In genomic region chr12:108275508-108275890, GRCm38 (mm10) we compare ENCODE assay signal across 8 mouse cellular contexts. TPM values are rescaled to one million over a fixed set of nuclear protein-coding genes. Genes with fewer than 3 reads are reported as not detected.
DNase-seq lines count a peak whose midpoint lies in the region; ATAC-seq and TF ChIP-seq lines count a peak whose summit lies in the region.

No protein-coding gene starts in this region.

- no peaks in the 10 kb centered on the region for H3K36me3 ChIP-seq in hindbrain, embryonic 11.5 days (ENCODE audit: control insufficient read depth, insufficient read depth, low read length)
- no peaks in the 10 kb centered on the region for H3K36me3 ChIP-seq in lung, embryonic 16.5 days (ENCODE audit: control insufficient read depth, insufficient read depth, low read length)
- no peaks in the 10 kb centered on the region for H3K36me3 ChIP-seq in thymus, adult 2 months (ENCODE audit: control insufficient read depth, insufficient read depth, low read length)

- peaks cover 31% of the 10 kb centered on the region for H3K4me1 ChIP-seq in hindbrain, embryonic 11.5 days (replicated peaks; ENCODE audit: control insufficient read depth, insufficient read depth, low read length)
- H3K4me1 ChIP-seq in lung, embryonic 16.5 days (replicated peaks; ENCODE audit: control insufficient read depth, insufficient read depth, low read length): peaks cover 52% of the 10 kb centered on the region
- peaks cover 30% of the 10 kb centered on the region for H3K4me1 ChIP-seq in thymus, adult 2 months (replicated peaks; ENCODE audit: control insufficient read depth, insufficient read depth, low read length)

- 2% methylated on average over 13 of the region's 37 CpGs for WGBS in hindbrain, embryonic 11.5 days
- 2% methylated on average over 30 of the region's 37 CpGs for WGBS in lung, embryonic 16.5 days
- WGBS in thymus, adult 2 months: 1% methylated on average over 37 of the region's 37 CpGs

- H3K4me3 ChIP-seq in hindbrain, embryonic 11.5 days (ENCODE audit: low read depth, low read length): peak overlapping the region; percentile 88
- peak overlapping the region; percentile 68 for H3K4me3 ChIP-seq in lung, embryonic 16.5 days (ENCODE audit: low read length)
- peak overlapping the region; percentile 56 for H3K4me3 ChIP-seq in thymus, adult 2 months (ENCODE audit: control insufficient read depth, insufficient read depth, low read length)

- DNase-seq in NIH3T3 (ENCODE audit: low read depth): peak; percentile 99
- peak; percentile 99 for DNase-seq in cerebellum, adult 9-10 months
- peak; percentile 96 to 98 for DNase-seq in frontal cortex, postnatal 10 days (ENCODE audit: low spot score in 2 of 2)
- peak; percentile 99 for DNase-seq in hindbrain, embryonic 11.5 days (ENCODE audit: low spot score)
- DNase-seq in layer of hippocampus, adult 9-11 months: peak; percentile 97
- DNase-seq in ovary, adult 18-20 months (ENCODE audit: low spot score): peak; percentile 97
- peak; percentile 98 for DNase-seq in thymus, adult 2 months

- H3K27ac ChIP-seq in hindbrain, embryonic 11.5 days (ENCODE audit: low read depth, low read length): peak overlapping the region; percentile 97
- H3K27ac ChIP-seq in lung, embryonic 16.5 days (ENCODE audit: low read length): peak overlapping the region; percentile 77
- no peak overlapping the region for H3K27ac ChIP-seq in thymus, adult 2 months (ENCODE audit: control insufficient read depth, insufficient read depth, low read length)

- H3K9me3 ChIP-seq in hindbrain, embryonic 11.5 days (ENCODE audit: control insufficient read depth, low read length): no peaks in the 10 kb centered on the region
- H3K9me3 ChIP-seq in lung, embryonic 16.5 days (ENCODE audit: control insufficient read depth, low read length): no peaks in the 10 kb centered on the region

- TF ChIP-seq CTCF in thymus, adult 2 months (IDR thresholded peaks at IDR 0.05; ENCODE audit: borderline replicate concordance, control insufficient read depth, extremely low read depth, insufficient read depth, low read length, poor library complexity): peak; percentile 27; the same call in 1 of the 2 replicates

- peak overlapping the region; percentile 84 for H3K9ac ChIP-seq in hindbrain, embryonic 11.5 days (ENCODE audit: low read depth, low read length)
- H3K9ac ChIP-seq in lung, embryonic 16.5 days (ENCODE audit: low read length): peak overlapping the region; percentile 77

- 0 out of 2 replicates have a peak, but pooled peaks have one; percentile 27 for TF ChIP-seq POLR2A in thymus, adult 2 months (IDR thresholded peaks at IDR 0.05; ENCODE audit: control insufficient read depth, extremely low read depth, insufficient read depth, low read length, poor library complexity)

- ATAC-seq in hindbrain, embryonic 11.5 days (ENCODE audit: low FRiP score): peak; percentile 96
- ATAC-seq in lung, embryonic 16.5 days (ENCODE audit: low read depth): peak; percentile 96

- H3K27me3 ChIP-seq in hindbrain, embryonic 11.5 days (ENCODE audit: control insufficient read depth, insufficient read depth, low read length): no peaks in the 10 kb centered on the region
- peaks cover 2% of the 10 kb centered on the region; the same call in 1 of the 2 replicates for H3K27me3 ChIP-seq in lung, embryonic 16.5 days (ENCODE audit: control insufficient read depth, insufficient read depth, low read depth, low read length)
- no peaks in the 10 kb centered on the region for H3K27me3 ChIP-seq in thymus, adult 2 months (ENCODE audit: control insufficient read depth, insufficient read depth, low read length)

- peak overlapping the region; percentile 93 for H3K4me2 ChIP-seq in hindbrain, embryonic 11.5 days (replicated peaks; ENCODE audit: low read depth, low read length)
- peak overlapping the region; percentile 93 for H3K4me2 ChIP-seq in lung, embryonic 16.5 days (ENCODE audit: low read depth, low read length)

RNA-seq across cellular contexts. Expression of gene Ccdc85c, which starts 0.3 kb away (rescaled TPM):
- polyA plus RNA-seq in hindbrain, embryonic 11.5 days (2014; fragmentation: Nextera tagmentation; extraction: Ambion mirVana): 17.2 and 17.8 TPM in 2 replicates
- polyA plus RNA-seq in lung, embryonic 16.5 days (2015; fragmentation: Nextera tagmentation; extraction: Ambion mirVana): 4.6 and 5.5 TPM in 2 replicates
- 26.1 and 35.2 TPM in 2 replicates for polyA plus RNA-seq in thymus, adult 2 months (2012; rRNA removed)

RNA-seq across cellular contexts. Expression of gene Hhipl1, which starts 30.6 kb away (rescaled TPM):
- polyA plus RNA-seq in hindbrain, embryonic 11.5 days (2014; fragmentation: Nextera tagmentation; extraction: Ambion mirVana): 1.2 and 1.8 TPM in 2 replicates
- 0.88 and 0.91 TPM in 2 replicates for polyA plus RNA-seq in lung, embryonic 16.5 days (2015; fragmentation: Nextera tagmentation; extraction: Ambion mirVana)
- 0.33 and 0.54 TPM in 2 replicates for polyA plus RNA-seq in thymus, adult 2 months (2012; rRNA removed)

RNA-seq across cellular contexts. Expression of gene Cyp46a1, which starts 58.7 kb away (rescaled TPM):
- polyA plus RNA-seq in hindbrain, embryonic 11.5 days (2014; fragmentation: Nextera tagmentation; extraction: Ambion mirVana): 11.0 and 11.7 TPM in 2 replicates
- 6.5 and 7.4 TPM in 2 replicates for polyA plus RNA-seq in lung, embryonic 16.5 days (2015; fragmentation: Nextera tagmentation; extraction: Ambion mirVana)
- polyA plus RNA-seq in thymus, adult 2 months (2012; rRNA removed): 0.50 and 0.69 TPM in 2 replicates
